Comparison of ENCODE assay signal across 33 mouse cellular contexts in genomic region chr11:55134407-55134806, GRCm38 (mm10). TPM values are rescaled to one million over a fixed set of nuclear protein-coding genes. Genes with fewer than 3 reads are reported as not detected.
A peak's percentile ranks its signal among the peaks of the same experiment; 100 is the strongest.
DNase-seq lines count a peak whose midpoint lies in the region; ATAC-seq and TF ChIP-seq lines count a peak whose summit lies in the region.
"Had no signal": no experiment of that assay in that cellular context is flagged by ENCODE, and none has a peak within 500 bp of the region (broad histone marks: within the 10 kb centered on the region; RNA-seq: fewer than 3 reads in every experiment).

No protein-coding gene starts in this region.

- CTCF ChIA-PET in Patski (lab: Charles Lee) = no interaction called here

- WGBS in hindbrain, embryonic 16.5 days = 92% methylated on average over 1 of the region's 1 CpGs

- peak; percentile 51 for ATAC-seq in Patski
- no peak for ATAC-seq in hindbrain, embryonic 16.5 days
- ATAC-seq: forebrain, embryonic 14.5 days; forebrain, postnatal 0 days had no signal

- DNase-seq in 3T3-L1 (ENCODE audit: low read depth, low spot score) (peak; percentile 61), Patski (ENCODE audit: low read depth, low spot score) (no peak)
- DNase-seq in CD4-positive helper T cell, adult 2 months (ENCODE audit: low read depth, low spot score) = peak; percentile 29
- no peak for DNase-seq in frontal cortex, postnatal 10 days (ENCODE audit: low spot score in 2 of 2)
- no peak for DNase-seq in layer of hippocampus, adult 18-20 months (ENCODE audit: low spot score in 2 of 2)
- DNase-seq: adrenal gland, postnatal 10 days; adrenal gland, postnatal 36 days; cerebellum, adult 11 months; cerebellum, adult 2 months; cerebellum, adult 9-11 months; cerebellum, postnatal 25 days; forebrain, postnatal 0 days; gastrocnemius, postnatal 25 days; heart, adult 18-20 months; heart, postnatal 14 days; heart, postnatal 4 days; kidney, adult 11 months had no signal

- no peak for TF ChIP-seq CTCF in Patski (IDR thresholded peaks at IDR 0.05)

- in situ Hi-C loops in Patski (cut with MboI; ENCODE audit: low pct_unique_long_range_greater_than_20kb) = no loop called here

- POLR2A ChIA-PET in Patski (lab: Charles Lee) = no interaction called here

- H3K27ac ChIP-seq in hindbrain, embryonic 16.5 days (ENCODE audit: low read depth, low read length) = no peak overlapping the region
- H3K27ac ChIP-seq: embryonic facial prominence, embryonic 12.5 days; embryonic facial prominence, embryonic 15.5 days; heart, embryonic 10.5 days; heart, embryonic 13.5 days; hindbrain, embryonic 14.5 days had no signal

- no peak overlapping the region for H3K4me2 ChIP-seq in hindbrain, embryonic 16.5 days (ENCODE audit: low read length)
- H3K4me2 ChIP-seq: embryonic facial prominence, embryonic 12.5 days; embryonic facial prominence, embryonic 15.5 days; heart, embryonic 13.5 days; hindbrain, embryonic 14.5 days had no signal

- H3K4me1 ChIP-seq in hindbrain, embryonic 16.5 days (ENCODE audit: control insufficient read depth, insufficient read depth, low read depth, low read length) = no peaks in the 10 kb centered on the region
- H3K4me1 ChIP-seq: embryonic facial prominence, embryonic 12.5 days; embryonic facial prominence, embryonic 15.5 days; heart, embryonic 10.5 days; heart, embryonic 13.5 days had no signal

- no peaks in the 10 kb centered on the region for H3K36me3 ChIP-seq in hindbrain, embryonic 16.5 days (ENCODE audit: control insufficient read depth, insufficient read depth, low read length)
- H3K36me3 ChIP-seq: embryonic facial prominence, embryonic 12.5 days; embryonic facial prominence, embryonic 15.5 days; heart, embryonic 10.5 days; heart, embryonic 13.5 days had no signal

- H3K27me3 ChIP-seq in Patski = no peaks in the 10 kb centered on the region
- no peaks in the 10 kb centered on the region for H3K27me3 ChIP-seq in hindbrain, embryonic 16.5 days (replicated peaks; ENCODE audit: control insufficient read depth, insufficient read depth, low read length)
- H3K27me3 ChIP-seq: embryonic facial prominence, embryonic 12.5 days; embryonic facial prominence, embryonic 15.5 days; heart, embryonic 13.5 days had no signal

- H3K9me3 ChIP-seq in hindbrain, embryonic 16.5 days (ENCODE audit: control insufficient read depth, low read length) = no peaks in the 10 kb centered on the region
- H3K9me3 ChIP-seq: embryonic facial prominence, embryonic 12.5 days; embryonic facial prominence, embryonic 15.5 days; heart, embryonic 10.5 days; heart, embryonic 13.5 days had no signal

- no peak overlapping the region for H3K4me3 ChIP-seq in hindbrain, embryonic 16.5 days (ENCODE audit: low read length)
- H3K4me3 ChIP-seq: embryonic facial prominence, embryonic 12.5 days; embryonic facial prominence, embryonic 15.5 days; heart, embryonic 10.5 days; heart, embryonic 13.5 days had no signal

- H3K9ac ChIP-seq in hindbrain, embryonic 16.5 days (ENCODE audit: low read depth, low read length) = no peak overlapping the region
- H3K9ac ChIP-seq: embryonic facial prominence, embryonic 12.5 days; embryonic facial prominence, embryonic 15.5 days; forebrain, postnatal 0 days; heart, embryonic 13.5 days; hindbrain, embryonic 14.5 days had no signal

RNA-seq across cellular contexts. Expression of gene Slc36a3, which starts 17.1 kb away (rescaled TPM):
- polyA plus RNA-seq in Patski (2021) = not detected
- polyA plus RNA-seq in hindbrain, embryonic 16.5 days (2015; fragmentation: Nextera tagmentation; extraction: Ambion mirVana) = not detected in 2 replicates
- total RNA-seq in layer of hippocampus, adult 18-20 months (2021) = not detected
- total RNA-seq: adrenal gland, adult 18-20 months; adrenal gland, postnatal 10 days; adrenal gland, postnatal 36 days; common myeloid progenitor, adult 5-6 weeks; forebrain, postnatal 0 days; gastrocnemius, adult 8-10 months; gastrocnemius, postnatal 25 days; heart, adult 18-20 months; heart, postnatal 14 days; heart, postnatal 4 days had no signal
- polyA plus RNA-seq: cerebellum, adult 2 months; embryonic facial prominence, embryonic 12.5 days; embryonic facial prominence, embryonic 15.5 days; forebrain, embryonic 11.5 days; forebrain, embryonic 14.5 days; forebrain, postnatal 0 days; frontal cortex, adult 2 months; heart, embryonic 10.5 days; heart, embryonic 13.5 days; heart, embryonic 16.5 days; hindbrain, embryonic 11.5 days; hindbrain, embryonic 14.5 days; intestine, embryonic 14.5 days had no signal

RNA-seq across cellular contexts. Expression of gene Gm2a, which starts 36.5 kb away (rescaled TPM):
- polyA plus RNA-seq in Patski (2021) = 51.9 TPM
- 39.0 and 45.8 TPM in 2 replicates for polyA plus RNA-seq in hindbrain, embryonic 16.5 days (2015; fragmentation: Nextera tagmentation; extraction: Ambion mirVana)
- total RNA-seq in layer of hippocampus, adult 18-20 months (2021) = 10 to 100 TPM; 30.7 to 32.3 TPM

RNA-seq across cellular contexts. Expression of gene Slc36a2, which starts 50.5 kb away (rescaled TPM):
- polyA plus RNA-seq in Patski (2021) = 0.12 TPM
- polyA plus RNA-seq in hindbrain, embryonic 16.5 days (2015; fragmentation: Nextera tagmentation; extraction: Ambion mirVana) = 0.56 and 0.87 TPM in 2 replicates
- total RNA-seq in layer of hippocampus, adult 18-20 months (2021) = under 1 TPM in 1 of 2 experiments, not detected in 1; 0.23 TPM
- total RNA-seq: MEL had no signal
- polyA plus RNA-seq: forebrain, embryonic 11.5 days had no signal

RNA-seq across cellular contexts. Expression of gene Ccdc69, which starts 56.5 kb away (rescaled TPM):
- polyA plus RNA-seq in Patski (2021) = not detected
- polyA plus RNA-seq in hindbrain, embryonic 16.5 days (2015; fragmentation: Nextera tagmentation; extraction: Ambion mirVana) = 0.50 and 1.00 TPM in 2 replicates
- total RNA-seq in layer of hippocampus, adult 18-20 months (2021) = under 1 TPM in 1 of 2 experiments, not detected in 1; 0.54 TPM

Comparison
In these comparisons a context has a peak if more than half of its experiments do, and no peak if none do; other contexts are left out.
1. DNase-seq: peak in 3T3-L1 (single experiment) and CD4-positive helper T cell, adult 2 months (single experiment); none in Patski (single experiment), frontal cortex, postnatal 10 days (0 of 2) and layer of hippocampus, adult 18-20 months (0 of 2).